Mouse (Mus musculus) cerebellum, adult 9-11 months (tissue): ENCODE measurements around the gene Enpp4.

ENCODE experiments used
- DNase-seq: peaks from one replicate; pipeline ENCODE4 v3.0.0; 2022

The Enpp4 gene

GRCm38 (mm10) chr17:44090916-44091315, 14.7 kb downstream of the Enpp4 start:
- DNase-seq = no peak

GRCm38 (mm10) chr17:44088226-44088625, 17.4 kb downstream of the Enpp4 start:
- DNase-seq = no peak

- no peak for DNase-seq
Observed at GRCm38 (mm10) chr17:44083156-44083555, 22.5 kb downstream of the Enpp4 start.

- DNase-seq = peak; percentile 95
Observed at GRCm38 (mm10) chr17:44078631-44079350, 26.8 kb downstream of the Enpp4 start, which contains the start of gene Enpp5. TSS of gene Enpp5 (plus strand) at chr17:44078813.

- DNase-seq = peak; percentile 14
Observed at GRCm38 (mm10) chr17:44077843-44078160, 27.8 kb downstream of the Enpp4 start.

GRCm38 (mm10) chr17:44077146-44077842, 28.3 kb downstream of the Enpp4 start:
- peak; percentile 39 for DNase-seq

GRCm38 (mm10) chr17:44076051-44076680, 29.4 kb downstream of the Enpp4 start:
- peak; percentile 30 for DNase-seq

GRCm38 (mm10) chr17:44075601-44076000, 30.0 kb downstream of the Enpp4 start:
- no peak for DNase-seq

GRCm38 (mm10) chr17:44071680-44072079, 33.9 kb downstream of the Enpp4 start:
- DNase-seq = no peak

- no peak for DNase-seq
Observed at GRCm38 (mm10) chr17:44068876-44069275, 36.7 kb downstream of the Enpp4 start.

- no peak for DNase-seq
Observed at GRCm38 (mm10) chr17:44061289-44061890, 44.2 kb downstream of the Enpp4 start.

GRCm38 (mm10) chr17:44060781-44061180, 44.8 kb downstream of the Enpp4 start:
- no peak for DNase-seq

GRCm38 (mm10) chr17:44058145-44058544, 47.5 kb downstream of the Enpp4 start:
- no peak for DNase-seq

- no peak for DNase-seq
Observed at GRCm38 (mm10) chr17:44057123-44057522, 48.5 kb downstream of the Enpp4 start.

GRCm38 (mm10) chr17:44053427-44053826, 52.2 kb downstream of the Enpp4 start:
- DNase-seq = no peak
